Mouse (Mus musculus) gastrocnemius, adult 18-20 months (tissue): ENCODE measurements around the gene Runx2. TPM values are rescaled to one million over a fixed set of nuclear protein-coding genes. Genes with fewer than 3 reads are reported as not detected.

Source experiments
- DNase-seq: peaks from one replicate; pipeline ENCODE4 v3.0.0; 2021; ENCODE audit warnings: low spot score
- total RNA-seq, 2 experiments: library from RNA; stranded (reverse); gene quantifications; 2 replicates each; pipeline ENCODE4 v1.2.3; 2021

Runx2 gene
- total RNA-seq, 2 experiments from 2014 or later, result 0.37 to 0.76 TPM

- DNase-seq, result no peak
Measured at GRCm38 (mm10) chr17:44540699-44541098, 273.9 kb downstream of the Runx2 start.

- DNase-seq, result no peak
Measured at GRCm38 (mm10) chr17:44538921-44539320, 275.7 kb downstream of the Runx2 start.

GRCm38 (mm10) chr17:44530000-44530399 lies 284.6 kb downstream of the Runx2 start:
- no peak for DNase-seq

GRCm38 (mm10) chr17:44528617-44529016 lies 286.0 kb downstream of the Runx2 start:
- no peak for DNase-seq

GRCm38 (mm10) chr17:44524146-44524545 lies 290.5 kb downstream of the Runx2 start:
- DNase-seq, result no peak

GRCm38 (mm10) chr17:44522906-44523305 lies 291.7 kb downstream of the Runx2 start:
- DNase-seq, result no peak

- DNase-seq, result no peak
Measured at GRCm38 (mm10) chr17:44520122-44521075, 294.2 kb downstream of the Runx2 start.

- DNase-seq, result no peak
Measured at GRCm38 (mm10) chr17:44519356-44519755, 295.2 kb downstream of the Runx2 start.

GRCm38 (mm10) chr17:44518156-44518555 lies 296.4 kb downstream of the Runx2 start:
- DNase-seq, result no peak

- no peak for DNase-seq
Measured at GRCm38 (mm10) chr17:44508198-44508715, 306.3 kb downstream of the Runx2 start.

- DNase-seq, result no peak
Measured at GRCm38 (mm10) chr17:44507741-44508140, 306.9 kb downstream of the Runx2 start.

GRCm38 (mm10) chr17:44506524-44506923 lies 308.1 kb downstream of the Runx2 start:
- no peak for DNase-seq

GRCm38 (mm10) chr17:44504794-44505317 lies 309.7 kb downstream of the Runx2 start:
- peak; percentile 48 for DNase-seq

- DNase-seq, result no peak
Measured at GRCm38 (mm10) chr17:44502176-44502575, 312.4 kb downstream of the Runx2 start.

- DNase-seq, result peak; percentile 43
Measured at GRCm38 (mm10) chr17:44500306-44500899, 314.2 kb downstream of the Runx2 start.

GRCm38 (mm10) chr17:44490164-44490794 lies 324.3 kb downstream of the Runx2 start:
- no peak for DNase-seq

- DNase-seq, result no peak
Measured at GRCm38 (mm10) chr17:44489346-44489745, 325.3 kb downstream of the Runx2 start.

GRCm38 (mm10) chr17:44487514-44488244 lies 326.9 kb downstream of the Runx2 start:
- no peak for DNase-seq

- no peak for DNase-seq
Measured at GRCm38 (mm10) chr17:44485337-44485736, 329.3 kb downstream of the Runx2 start.

GRCm38 (mm10) chr17:44479918-44480317 lies 334.7 kb downstream of the Runx2 start:
- no peak for DNase-seq

- DNase-seq, result no peak
Measured at GRCm38 (mm10) chr17:44479491-44479890, 335.1 kb downstream of the Runx2 start.
